Mouse (Mus musculus): ENCODE measurements around the gene Sema3g.
A peak's percentile ranks its signal among the peaks of the same experiment; 100 is the strongest.

The Sema3g gene

GRCm38 (mm10) chr14:31217666-31218065, at the start of gene Sema3g:
Sema3g (plus strand) TSS chr14:31217860.
- DNase-seq (ENCODE audit: low read depth): peak; percentile 34

- DNase-seq (ENCODE audit: low read depth): no peak
Measured at GRCm38 (mm10) chr14:31168425-31168824, 49.2 kb upstream of the Sema3g start, which contains the start of gene Stab1. Stab1 (minus strand) TSS chr14:31168641.

GRCm38 (mm10) chr14:31169508-31169907, 48.2 kb upstream of the Sema3g start:
- DNase-seq (ENCODE audit: low read depth): no peak

GRCm38 (mm10) chr14:31170963-31171362, 46.7 kb upstream of the Sema3g start:
- no peak for DNase-seq (ENCODE audit: low read depth)

- no peak for DNase-seq (ENCODE audit: low read depth)
Measured at GRCm38 (mm10) chr14:31171386-31171785, 46.3 kb upstream of the Sema3g start.

GRCm38 (mm10) chr14:31171821-31172220, 45.8 kb upstream of the Sema3g start:
- DNase-seq (ENCODE audit: low read depth): no peak

- DNase-seq (ENCODE audit: low read depth): no peak
Measured at GRCm38 (mm10) chr14:31172781-31173455, 44.7 kb upstream of the Sema3g start.

- DNase-seq (ENCODE audit: low read depth): no peak
Measured at GRCm38 (mm10) chr14:31173537-31173936, 44.1 kb upstream of the Sema3g start.

- DNase-seq (ENCODE audit: low read depth): no peak
Measured at GRCm38 (mm10) chr14:31177287-31177686, 40.4 kb upstream of the Sema3g start.

- no peak for DNase-seq (ENCODE audit: low read depth)
Measured at GRCm38 (mm10) chr14:31177715-31178114, 39.9 kb upstream of the Sema3g start.

GRCm38 (mm10) chr14:31179677-31180365, 37.8 kb upstream of the Sema3g start:
- no peak for DNase-seq (ENCODE audit: low read depth)

- DNase-seq (ENCODE audit: low read depth): no peak
Measured at GRCm38 (mm10) chr14:31181512-31181911, 36.1 kb upstream of the Sema3g start.

- DNase-seq (ENCODE audit: low read depth): no peak
Measured at GRCm38 (mm10) chr14:31182786-31183290, 34.8 kb upstream of the Sema3g start.

- DNase-seq (ENCODE audit: low read depth): no peak
Measured at GRCm38 (mm10) chr14:31183541-31183940, 34.1 kb upstream of the Sema3g start.

GRCm38 (mm10) chr14:31184195-31184594, 33.5 kb upstream of the Sema3g start:
- DNase-seq (ENCODE audit: low read depth): no peak

- no peak for DNase-seq (ENCODE audit: low read depth)
Measured at GRCm38 (mm10) chr14:31186656-31187055, 31.0 kb upstream of the Sema3g start.

GRCm38 (mm10) chr14:31188771-31189181, 28.9 kb upstream of the Sema3g start:
- no peak for DNase-seq (ENCODE audit: low read depth)

- DNase-seq (ENCODE audit: low read depth): no peak
Measured at GRCm38 (mm10) chr14:31189348-31189747, 28.3 kb upstream of the Sema3g start.

- DNase-seq (ENCODE audit: low read depth): no peak
Measured at GRCm38 (mm10) chr14:31191936-31192335, 25.7 kb upstream of the Sema3g start.

GRCm38 (mm10) chr14:31193791-31194190, 23.9 kb upstream of the Sema3g start:
- DNase-seq (ENCODE audit: low read depth): no peak

- DNase-seq (ENCODE audit: low read depth): no peak
Measured at GRCm38 (mm10) chr14:31194441-31194840, 23.2 kb upstream of the Sema3g start.

- no peak for DNase-seq (ENCODE audit: low read depth)
Measured at GRCm38 (mm10) chr14:31194891-31195513, 22.7 kb upstream of the Sema3g start.

- no peak for DNase-seq (ENCODE audit: low read depth)
Measured at GRCm38 (mm10) chr14:31195521-31195920, 22.1 kb upstream of the Sema3g start.
